Mouse (Mus musculus) monocyte, adult 5-6 weeks (primary cell): ENCODE measurements around the gene Glud1. TPM values are rescaled to one million over a fixed set of nuclear protein-coding genes. Genes with fewer than 3 reads are reported as not detected.

Experiments
- ATAC-seq: fragments of 153-309, 156-312 bp; replicated peaks from 2 replicates; pipeline ENCODE4 v1.8.0; 2017; ENCODE audit warnings: mild to moderate bottlenecking; ENCODE audit not compliant: low TSS enrichment, insufficient number of reproducible peaks, severe bottlenecking, poor library complexity, low FRiP score
- total RNA-seq: library from RNA; stranded (forward); fragments of 200-1000, 200-491, 200-594 nt; gene quantifications from 3 replicates; pipeline ENCODE4 v1.2.3, GENCODE M21; 2017

Gene Glud1
- total RNA-seq, 1 experiment from 2014 or later = 387 TPM

DNA sequence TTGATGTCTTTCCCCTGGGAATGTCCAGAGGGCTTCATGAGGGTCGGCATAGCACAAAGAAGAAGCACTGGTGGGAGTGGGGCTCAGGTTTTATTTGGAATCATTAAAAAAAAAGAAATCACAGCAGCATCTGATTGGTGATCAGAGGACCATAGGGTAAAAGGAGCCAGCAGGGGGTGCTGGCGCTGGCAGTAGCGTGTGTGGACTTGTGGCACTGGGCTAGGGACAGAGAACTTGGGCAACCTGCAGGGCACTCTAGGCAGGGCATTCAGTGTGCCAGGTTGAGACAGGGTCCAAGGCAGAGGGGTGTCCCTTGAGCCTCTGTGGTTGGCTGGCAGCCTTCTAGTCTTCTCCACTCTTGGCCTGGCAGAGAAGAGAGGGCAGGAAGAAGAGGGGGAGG is 59.7 kb downstream of the Glud1 start:
- ATAC-seq = no peak

DNA sequence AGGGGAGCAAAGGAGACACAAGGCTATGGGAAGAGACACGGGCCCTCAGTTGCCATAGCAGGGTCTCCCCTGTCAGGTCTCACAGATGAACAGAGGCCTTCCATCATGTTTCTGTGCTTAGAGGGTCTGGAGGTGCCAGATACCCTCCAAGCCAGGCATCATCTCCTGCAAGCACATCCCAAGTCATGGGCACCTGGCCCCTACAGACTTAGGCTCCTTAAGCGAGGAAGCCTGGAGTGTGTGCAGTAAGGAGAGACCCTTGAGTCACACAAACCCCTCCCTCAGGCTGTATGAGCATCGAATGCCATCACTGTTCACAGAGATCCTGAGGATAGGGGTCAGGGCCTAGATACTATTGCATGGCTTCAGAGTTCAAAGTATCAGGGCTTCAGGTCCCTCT is 60.4 kb downstream of the Glud1 start:
- no peak for ATAC-seq

DNA sequence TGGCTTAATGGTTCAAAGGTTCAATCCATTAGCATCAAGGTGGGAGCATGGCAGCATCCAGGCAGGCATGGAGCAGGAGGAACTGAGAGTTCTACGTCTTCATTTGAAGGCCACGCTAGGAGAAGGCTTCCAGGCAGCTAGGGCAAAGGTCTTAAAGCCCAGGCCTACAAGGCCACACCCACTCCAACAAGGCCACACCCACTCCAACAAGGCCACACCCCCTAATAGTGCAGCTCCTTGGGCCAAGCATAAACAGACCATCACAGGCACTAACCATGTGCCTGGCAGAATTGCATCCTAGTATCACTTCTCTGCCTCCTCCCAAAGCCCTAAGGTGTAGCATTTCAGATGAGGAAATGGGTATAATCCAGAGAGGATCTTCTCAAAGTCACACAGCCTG is 61.2 kb downstream of the Glud1 start:
- ATAC-seq = no peak

DNA sequence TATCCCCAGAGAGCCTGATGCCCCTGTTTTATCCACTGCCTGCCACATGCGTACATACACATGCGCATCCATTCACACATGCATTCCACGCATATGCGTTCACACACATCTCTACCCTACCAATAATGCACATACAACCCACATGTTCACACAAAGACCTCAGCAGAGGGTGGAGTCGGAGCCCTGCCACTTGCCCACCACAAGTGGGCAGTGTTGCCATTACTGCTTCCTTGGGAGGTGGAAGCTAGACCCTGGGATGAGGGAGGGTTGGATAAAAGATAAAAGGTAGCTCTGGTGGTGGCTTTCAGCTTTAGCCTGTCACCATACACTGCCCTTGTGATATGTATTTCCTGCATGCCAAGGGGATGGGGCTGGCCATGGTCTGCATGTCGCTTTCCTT is 62.1 kb downstream of the Glud1 start:
- no peak for ATAC-seq

DNA sequence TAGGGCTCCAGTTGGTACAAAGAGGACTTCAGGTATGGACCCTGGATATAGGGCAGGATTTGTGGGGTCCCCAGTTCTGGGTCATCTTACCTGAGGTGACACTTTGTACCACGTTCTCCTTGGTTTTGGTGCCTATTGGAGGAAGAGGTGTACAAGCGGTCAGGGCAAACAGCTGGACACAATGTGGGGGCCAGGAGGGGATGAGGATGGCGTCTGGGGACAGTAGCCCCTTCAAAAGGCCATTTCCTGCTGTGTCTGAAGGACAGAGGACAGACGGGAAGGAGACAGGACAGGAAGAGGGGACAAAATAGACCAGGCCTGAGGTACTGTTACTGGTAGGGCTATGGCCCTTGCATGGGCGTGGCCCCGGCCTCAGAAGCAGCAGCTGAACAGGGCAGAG is 63.1 kb downstream of the Glud1 start:
- ATAC-seq = no peak

DNA sequence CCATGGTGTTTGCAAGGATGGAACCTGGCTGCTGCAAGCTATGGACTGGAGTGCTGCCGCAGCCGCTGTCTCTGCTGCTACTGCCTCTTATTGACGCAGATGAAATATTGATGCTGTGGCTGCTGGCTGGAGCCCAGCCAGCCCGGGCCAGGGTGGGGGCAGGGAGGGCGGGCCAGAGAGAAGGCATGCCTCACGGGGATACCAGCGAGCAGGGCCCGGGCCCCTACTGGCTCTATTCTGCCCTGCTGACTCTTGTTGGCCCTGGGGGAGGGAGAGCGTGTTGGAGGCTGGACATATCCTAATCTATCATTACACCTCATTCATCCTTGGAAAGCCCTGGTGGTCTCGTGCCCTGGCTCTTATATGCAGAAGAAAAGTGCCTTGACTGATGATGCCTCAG is 64.0 kb downstream of the Glud1 start, which contains the start of gene Sncg:
Gene Sncg, minus strand, starts transcription at position 213 of the 400 bp plus-strand sequence.
- ATAC-seq = no peak

DNA sequence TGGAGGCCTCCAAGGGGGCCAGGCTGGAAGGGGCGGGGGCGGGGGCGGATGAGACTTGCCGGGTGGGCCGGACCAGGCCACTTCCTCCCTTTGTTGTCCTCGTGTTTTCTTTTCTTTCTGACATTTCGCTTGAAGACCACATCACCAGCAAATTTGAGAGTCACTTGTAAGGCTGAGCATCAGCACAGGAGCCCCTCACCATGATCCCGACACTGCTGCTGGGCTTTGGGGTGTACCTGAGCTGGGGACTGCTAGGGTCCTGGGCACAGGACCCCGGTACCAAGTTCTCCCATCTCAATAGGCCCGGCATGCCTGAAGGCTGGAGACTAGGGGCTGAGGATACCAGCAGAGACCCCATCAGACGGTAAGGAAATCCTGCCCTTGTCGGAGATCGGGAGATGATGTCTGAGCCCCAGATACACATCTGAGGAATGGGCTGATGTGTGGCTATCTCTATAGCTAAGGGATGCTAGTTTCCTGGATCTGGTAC is 64.9 kb downstream of the Glud1 start, which contains the start of gene Mmrn2:
Gene Mmrn2, plus strand, starts transcription at position 51 of the 490 bp plus-strand sequence.
- no peak for ATAC-seq

DNA sequence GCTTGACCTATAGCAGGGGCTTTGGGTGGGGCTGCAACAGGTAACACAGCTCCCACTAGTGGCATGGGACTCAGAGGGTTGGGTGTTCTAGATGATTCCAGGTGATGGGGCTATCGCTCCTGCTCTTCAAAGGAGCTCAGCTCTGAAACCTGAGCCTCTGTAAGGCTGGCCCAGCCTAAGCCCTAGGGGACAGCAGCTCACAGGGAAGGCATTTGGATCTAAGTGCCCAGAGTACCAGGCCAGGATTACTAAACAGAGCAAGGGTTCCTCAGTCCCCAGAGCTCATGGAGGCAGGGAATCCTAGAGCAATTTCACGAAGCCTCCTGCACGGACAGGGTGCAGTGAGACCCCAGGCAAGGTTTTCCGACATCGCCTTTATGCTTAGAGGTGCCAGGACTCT is 65.4 kb downstream of the Glud1 start:
- no peak for ATAC-seq

DNA sequence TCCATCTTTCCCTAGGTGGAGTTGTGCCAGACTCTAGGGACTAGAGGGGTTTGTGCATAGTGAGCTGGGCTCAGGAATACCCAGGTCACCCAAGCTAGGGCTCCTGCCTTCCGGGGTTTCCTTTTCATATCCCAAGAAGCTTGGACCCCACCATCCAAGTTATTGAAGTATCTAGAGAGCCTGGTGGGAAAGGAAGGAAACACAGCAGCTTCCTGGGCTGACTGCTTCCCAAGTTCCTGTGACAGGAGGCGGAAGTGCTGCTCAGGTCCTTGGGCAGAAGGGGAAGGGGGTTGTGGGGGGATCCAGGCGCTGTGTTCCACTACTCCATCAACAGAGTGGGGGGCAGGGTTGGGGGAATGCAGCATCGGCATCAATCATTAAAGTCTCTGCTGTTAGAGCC is 66.6 kb downstream of the Glud1 start:
- no peak for ATAC-seq

DNA sequence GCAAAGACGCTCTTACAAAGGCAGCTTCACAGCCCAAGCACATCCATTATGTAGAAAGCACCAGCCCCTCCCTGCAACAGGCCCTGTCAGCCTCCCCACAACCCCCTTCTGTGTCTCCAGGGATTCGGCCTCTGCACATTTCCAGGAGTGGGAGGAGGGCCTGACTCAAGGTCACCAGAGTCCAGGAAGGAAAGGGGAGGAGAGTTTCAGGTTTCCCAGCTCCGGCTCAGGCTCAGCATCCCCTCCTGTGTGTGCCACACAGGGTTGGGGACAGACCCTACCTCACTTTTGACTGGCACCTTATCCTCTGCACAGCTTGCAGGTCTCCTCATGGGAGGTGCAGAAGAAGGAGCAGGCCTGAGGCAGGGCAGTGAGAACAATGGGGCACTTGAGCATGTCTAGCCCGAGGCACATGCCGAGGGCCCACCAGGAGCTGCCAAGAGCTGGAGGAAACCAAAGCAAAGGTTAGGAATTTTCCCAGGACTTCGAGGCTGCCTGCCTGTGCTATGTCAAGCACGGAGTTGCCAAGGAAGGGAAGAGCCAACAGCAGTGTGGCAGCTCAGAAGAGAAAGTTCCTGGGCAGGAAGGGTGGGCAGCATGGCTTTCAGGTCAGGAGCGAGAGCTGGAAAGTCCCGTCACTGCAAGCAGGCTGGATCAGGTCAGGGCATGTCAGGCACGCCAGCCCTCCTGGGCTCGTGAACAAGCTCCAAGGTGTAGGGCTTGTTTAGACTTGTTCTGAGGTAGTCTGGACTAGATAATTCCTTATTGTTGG is 68.2 kb downstream of the Glud1 start:
- ATAC-seq = no peak

DNA sequence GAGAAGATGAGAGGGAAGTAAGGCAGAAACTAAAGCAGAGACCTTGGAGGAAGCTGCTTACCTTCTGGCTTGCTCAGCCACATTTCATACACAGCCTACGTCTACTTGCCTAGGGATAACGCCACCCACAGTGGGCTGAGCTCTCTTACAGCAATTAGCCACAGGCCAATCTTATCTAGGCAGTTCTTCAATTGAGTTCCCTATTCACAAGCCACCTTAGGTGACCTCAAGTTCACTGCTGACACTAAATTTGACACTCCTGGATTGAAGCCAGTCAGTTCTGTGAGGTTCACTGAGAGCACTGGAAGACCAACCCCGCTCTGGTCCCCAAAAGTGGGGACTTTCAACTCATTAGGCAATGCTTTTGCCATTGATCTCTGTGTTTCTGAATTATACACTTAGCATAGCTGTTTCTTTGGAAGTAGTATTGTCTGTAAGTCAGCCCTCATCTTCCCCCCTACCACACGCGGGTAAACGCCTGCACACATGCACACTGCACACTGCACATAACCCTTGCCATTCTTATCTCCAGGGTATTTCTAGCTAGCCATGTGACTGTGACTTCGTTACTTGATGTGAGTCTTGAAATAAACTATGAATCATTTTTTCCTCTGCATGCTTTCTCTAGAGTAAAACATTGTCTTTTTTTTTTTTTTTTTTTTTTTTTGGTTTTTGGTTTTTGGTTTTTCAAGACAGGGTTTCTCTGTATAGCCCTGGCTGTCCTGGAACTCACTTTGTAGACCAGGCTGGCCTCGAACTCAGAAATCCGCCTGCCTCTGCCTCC is 72.6 kb downstream of the Glud1 start:
- no peak for ATAC-seq

DNA sequence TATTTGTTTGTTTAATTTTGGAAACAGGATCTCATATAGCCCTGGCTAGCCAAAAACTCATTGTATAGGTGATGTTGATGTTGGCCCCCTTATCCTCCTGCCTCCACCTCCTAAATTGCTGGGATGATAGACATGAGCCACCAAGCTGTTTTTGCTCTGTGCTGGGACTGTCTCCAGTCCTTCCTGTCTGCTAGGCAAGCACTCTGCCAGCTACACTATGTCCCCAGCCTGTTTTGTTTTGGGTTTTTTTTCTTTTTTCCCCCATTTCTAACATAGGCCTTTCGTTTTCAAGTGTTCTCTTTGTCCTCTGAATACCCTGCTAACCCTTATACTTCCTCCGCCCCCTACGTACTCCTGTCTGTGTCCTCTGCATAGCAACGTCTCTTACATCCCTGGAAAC is 82.8 kb downstream of the Glud1 start:
- no peak for ATAC-seq

Other genes starting within 250 kb of the Glud1 start
- 3.4 to 4.0 TPM (median 3.6 TPM) in 3 replicates for gene Anxa8, start 224.7 kb upstream of the Glud1 start, total RNA-seq
- gene A630023A22Rik, start 208.0 kb upstream of the Glud1 start, total RNA-seq = not detected in 3 replicates
- not detected in 3 replicates for gene Npy4r, start 158.2 kb upstream of the Glud1 start, total RNA-seq
- gene Gprin2, start 109.1 kb upstream of the Glud1 start, total RNA-seq = 0.10 TPM in 1 of 3 replicates, not detected in the others
- gene Syt15, start 91.1 kb upstream of the Glud1 start, total RNA-seq = 0.10 to 0.53 TPM in 2 of 3 replicates, not detected in the other
- 17.0 to 26.5 TPM (median 21.5 TPM) in 3 replicates for gene Shld2, start 234 bp upstream of the Glud1 start, total RNA-seq
- gene Fam25c, start 44.7 kb downstream of the Glud1 start, total RNA-seq = not detected in 3 replicates
- gene Sncg, start 64.1 kb downstream of the Glud1 start, total RNA-seq = not detected in 3 replicates
- gene Mmrn2, start 64.7 kb downstream of the Glud1 start, total RNA-seq = not detected in 3 replicates
- gene Bmpr1a, start 192.6 kb downstream of the Glud1 start, total RNA-seq = 0.53 to 1.6 TPM (median 0.68 TPM) in 3 replicates
- gene 9230112D13Rik, start 212.1 kb downstream of the Glud1 start, total RNA-seq = not detected in 3 replicates